Mouse (Mus musculus) skeletal muscle tissue, adult 2 months (tissue): Measurements from ENCODE around the gene Marc1.
A peak's percentile ranks its signal among the peaks of the same experiment; 100 is the strongest.

Source experiments
- DNase-seq: peaks from one replicate; pipeline ENCODE4 v3.0.0-alpha.2; 2012; ENCODE audit warnings: low read depth, low spot score

The Marc1 gene

GRCm38 (mm10) chr1:184810780-184811575 lies at the start of gene Marc1:
TSS of gene Marc1 (minus strand) at chr1:184811313.
- no peak for DNase-seq

- no peak for DNase-seq
Measured at GRCm38 (mm10) chr1:184860276-184860675, 49.2 kb upstream of the Marc1 start.

- no peak for DNase-seq
Measured at GRCm38 (mm10) chr1:184858253-184858652, 47.1 kb upstream of the Marc1 start.

- DNase-seq: no peak
Measured at GRCm38 (mm10) chr1:184857216-184857615, 46.1 kb upstream of the Marc1 start.

GRCm38 (mm10) chr1:184853922-184854321 lies 42.8 kb upstream of the Marc1 start:
- no peak for DNase-seq

GRCm38 (mm10) chr1:184853339-184853738 lies 42.2 kb upstream of the Marc1 start:
- DNase-seq: peak; percentile 66

GRCm38 (mm10) chr1:184851741-184852618 lies 40.9 kb upstream of the Marc1 start:
- DNase-seq: peak; percentile 86

GRCm38 (mm10) chr1:184851166-184851565 lies 40.1 kb upstream of the Marc1 start:
- no peak for DNase-seq

- DNase-seq: no peak
Measured at GRCm38 (mm10) chr1:184846973-184847372, 35.9 kb upstream of the Marc1 start.

- DNase-seq: no peak
Measured at GRCm38 (mm10) chr1:184846092-184846750, 35.1 kb upstream of the Marc1 start, which contains the start of gene Marc2. TSS of gene Marc2 (minus strand) at chr1:184846451.

GRCm38 (mm10) chr1:184845111-184846071 lies 34.3 kb upstream of the Marc1 start:
- peak; percentile 94 for DNase-seq

- DNase-seq: no peak
Measured at GRCm38 (mm10) chr1:184844326-184845066, 33.4 kb upstream of the Marc1 start.

GRCm38 (mm10) chr1:184837649-184838048 lies 26.5 kb upstream of the Marc1 start:
- DNase-seq: no peak

- no peak for DNase-seq
Measured at GRCm38 (mm10) chr1:184836350-184836749, 25.2 kb upstream of the Marc1 start.

- no peak for DNase-seq
Measured at GRCm38 (mm10) chr1:184833499-184833898, 22.4 kb upstream of the Marc1 start.

GRCm38 (mm10) chr1:184832211-184832610 lies 21.1 kb upstream of the Marc1 start:
- no peak for DNase-seq

GRCm38 (mm10) chr1:184829897-184830296 lies 18.8 kb upstream of the Marc1 start:
- DNase-seq: no peak

GRCm38 (mm10) chr1:184827175-184827701 lies 16.1 kb upstream of the Marc1 start:
- no peak for DNase-seq

GRCm38 (mm10) chr1:184825093-184825492 lies 14.0 kb upstream of the Marc1 start:
- DNase-seq: no peak

GRCm38 (mm10) chr1:184824439-184824851 lies 13.3 kb upstream of the Marc1 start:
- peak; percentile 89 for DNase-seq
